ENCODE assay signal across 21 mouse cellular contexts in genomic region chr9:53910331-53910730, GRCm38 (mm10).
DNase-seq lines count a peak whose midpoint lies in the region; ATAC-seq and TF ChIP-seq lines count a peak whose summit lies in the region.
"Had no signal": no experiment of that assay in that cellular context is flagged by ENCODE, and none has a peak within 500 bp of the region (broad histone marks: within the 10 kb centered on the region; RNA-seq: fewer than 3 reads in every experiment).

No protein-coding gene starts in this region.

- no peak for DNase-seq in frontal cortex, postnatal 10 days (ENCODE audit: low spot score in 2 of 2)
- DNase-seq in layer of hippocampus, adult 2 months (ENCODE audit: low spot score in 2 of 2), result no peak
- no peak for DNase-seq in layer of hippocampus, adult 18-20 months (ENCODE audit: low spot score in 2 of 2)
- peak; percentile 51 to 52 for DNase-seq in right cerebral cortex, adult 2 months (ENCODE audit: low spot score in 2 of 2)
- DNase-seq in right cerebral cortex, postnatal 14 days, result no peak
- DNase-seq in telencephalon, adult 2 months (ENCODE audit: low read depth, low spot score), result peak; percentile 60
- no peak for DNase-seq in spleen, adult 12 weeks (ENCODE audit: low spot score)
- DNase-seq: adrenal gland, postnatal 36 days; B cell, adult 2 months; gastrocnemius, postnatal 10 days; kidney, postnatal 25 days; layer of hippocampus, adult 9-11 months; lung, adult 18-20 months; lung, postnatal 10 days; spleen, adult 18-20 months had no signal

- H3K27ac ChIP-seq in layer of hippocampus, adult 2 months, result peak overlapping the region; percentile 28; the same call in 1 of the 2 replicates
- H3K27ac ChIP-seq: heart, embryonic 10.5 days; limb, embryonic 12.5 days; liver, embryonic 12.5 days; midbrain, embryonic 12.5 days had no signal

- TF ChIP-seq CTCF in layer of hippocampus, adult 2 months (conservative IDR thresholded peaks at IDR 0.05), result no peak

- ATAC-seq in frontal cortex, adult (ENCODE audit: low TSS enrichment), result peak; percentile 70
- ATAC-seq: intestine, embryonic 16.5 days; liver, embryonic 12.5 days had no signal

- no peak overlapping the region for H3K4me3 ChIP-seq in layer of hippocampus, adult 2 months
- H3K4me3 ChIP-seq: heart, embryonic 10.5 days; limb, embryonic 12.5 days; liver, embryonic 12.5 days; midbrain, embryonic 12.5 days had no signal

Comparison
In these comparisons a context has a peak if more than half of its experiments do, and no peak if none do; other contexts are left out.
1. DNase-seq: peak in right cerebral cortex, adult 2 months (2 of 2) and telencephalon, adult 2 months (single experiment); none in frontal cortex, postnatal 10 days (0 of 2), layer of hippocampus, adult 2 months (0 of 2), layer of hippocampus, adult 18-20 months (0 of 2), right cerebral cortex, postnatal 14 days (single experiment) and spleen, adult 12 weeks (single experiment).